Mouse (Mus musculus) E14TG2a.4 (cell line): ENCODE measurements around the gene Olfr691.

Source experiments
- CTCF ChIP-seq: conservative IDR thresholded peaks from 2 replicates; pipeline ENCODE4 v1.5.1; 2014; ENCODE audit warnings: low read length
- NANOG ChIP-seq: IDR thresholded peaks from 2 replicates; pipeline ENCODE4 v1.6.1; 2014; ENCODE audit warnings: borderline replicate concordance, low read length, mixed read lengths
- POU5F1 ChIP-seq: IDR thresholded peaks from 2 replicates; pipeline ENCODE4 v1.6.1; 2014; ENCODE audit warnings: low read length, borderline replicate concordance

DNA sequence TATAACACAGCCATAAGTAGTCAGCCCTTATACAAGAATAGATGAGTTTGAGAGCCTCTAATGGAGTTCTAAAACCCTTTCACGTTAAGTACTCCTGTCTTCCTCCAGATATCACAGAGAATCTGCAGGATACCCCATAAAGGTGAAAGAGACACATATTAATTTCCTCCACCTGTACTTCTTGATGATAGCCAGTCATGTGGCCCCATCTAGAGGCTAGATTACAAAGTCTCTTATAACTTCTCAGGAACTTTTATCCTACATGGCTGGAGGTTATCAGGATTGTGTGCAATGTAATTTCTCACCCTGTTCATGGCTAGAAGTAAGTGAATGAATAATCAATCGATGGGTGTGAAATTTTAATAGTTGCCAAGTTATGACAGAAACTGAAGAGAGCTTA, 16.8 kb downstream of the Olfr691 start:
- no peak for TF ChIP-seq CTCF
- no peak for TF ChIP-seq NANOG
- TF ChIP-seq POU5F1, result no peak
